Mouse (Mus musculus) brain, embryonic 14.5 days (tissue): ENCODE measurements around the gene Rfc2.

Source experiments
- CTCF ChIP-seq: fragments of 200-500 bp; IDR thresholded peaks from 2 replicates; pipeline ENCODE4 v1.5.1; 2012; ENCODE audit warnings: inconsistent platforms, mild to moderate bottlenecking, moderate library complexity, borderline replicate concordance; ENCODE audit not compliant: insufficient read depth, insufficient read length; ENCODE audit errors: extremely low read depth
- POLR2A ChIP-seq: fragments of 200-500 bp; IDR thresholded peaks from 2 replicates; pipeline ENCODE4 v1.6.1; 2012; ENCODE audit warnings: mild to moderate bottlenecking, inconsistent platforms, borderline replicate concordance; ENCODE audit not compliant: poor library complexity, insufficient read depth, insufficient read length, severe bottlenecking; ENCODE audit errors: extremely low read depth

GRCm38 (mm10) chr5:134613727-134614126, 32.6 kb downstream of the Rfc2 start:
- no peak for TF ChIP-seq POLR2A
- TF ChIP-seq CTCF: no peak
